16 mouse cellular contexts compared by ENCODE assay signal in the genomic region with DNA sequence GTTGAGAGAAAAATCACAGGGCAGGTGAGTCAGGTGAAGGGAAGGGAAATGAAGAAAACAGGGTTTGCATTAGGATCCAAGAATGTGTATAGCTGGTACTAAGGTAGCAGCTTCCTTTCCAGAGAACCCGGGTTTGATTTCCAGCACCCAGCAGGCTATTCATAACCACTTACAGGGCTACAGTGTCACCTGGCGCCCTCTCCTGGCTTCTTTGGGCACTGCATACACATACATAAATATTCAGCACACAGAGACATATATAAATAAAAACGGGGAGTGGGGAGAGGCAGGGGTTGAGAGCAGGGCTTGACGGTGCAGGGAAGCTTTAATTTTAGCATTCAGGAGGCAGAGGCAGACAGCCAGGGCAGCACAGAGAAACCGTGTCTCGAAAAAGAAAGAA. TPM values are rescaled to one million over a fixed set of nuclear protein-coding genes. Genes with fewer than 3 reads are reported as not detected.
DNase-seq lines count a peak whose midpoint lies in the region; ATAC-seq and TF ChIP-seq lines count a peak whose summit lies in the region.
"Had no signal": no experiment of that assay in that cellular context is flagged by ENCODE, and none has a peak within 500 bp of the region (broad histone marks: within the 10 kb centered on the region; RNA-seq: fewer than 3 reads in every experiment).

No protein-coding gene starts in this region.

- H3K9me3 ChIP-seq in lung, postnatal 0 days (ENCODE audit: low read length) = no peaks in the 10 kb centered on the region
- H3K9me3 ChIP-seq in ES-Bruce4 (replicated peaks; ENCODE audit: control insufficient read depth, insufficient read depth, low read length, poor library complexity, severe bottlenecking) = no peaks in the 10 kb centered on the region
- H3K9me3 ChIP-seq: embryonic facial prominence, embryonic 12.5 days; forebrain, embryonic 12.5 days; heart, embryonic 15.5 days; hindbrain, embryonic 15.5 days; liver, embryonic 13.5 days; midbrain, embryonic 13.5 days had no signal

- H3K9ac ChIP-seq in lung, postnatal 0 days (replicated peaks; ENCODE audit: low read depth) = no peak overlapping the region
- no peak overlapping the region for H3K9ac ChIP-seq in ES-Bruce4 (ENCODE audit: low read depth, poor library complexity, severe bottlenecking)
- H3K9ac ChIP-seq: embryonic facial prominence, embryonic 12.5 days; forebrain, embryonic 12.5 days; heart, embryonic 15.5 days; hindbrain, embryonic 15.5 days; liver, embryonic 13.5 days; midbrain, embryonic 13.5 days had no signal

- H3K4me2 ChIP-seq in lung, postnatal 0 days (replicated peaks; ENCODE audit: low read depth, low read length) = no peak overlapping the region
- H3K4me2 ChIP-seq: embryonic facial prominence, embryonic 12.5 days; forebrain, embryonic 12.5 days; heart, embryonic 15.5 days; hindbrain, embryonic 15.5 days; liver, embryonic 13.5 days; midbrain, embryonic 13.5 days had no signal

- WGBS in lung, postnatal 0 days = 85% methylated on average over 6 of the region's 6 CpGs

- TF ChIP-seq EP300 in lung, postnatal 0 days (IDR thresholded peaks at IDR 0.05) = no peak
- no peak for TF ChIP-seq EP300 in ES-Bruce4 (IDR thresholded peaks at IDR 0.05; ENCODE audit: insufficient read depth, low read depth, low read length)

- H3K27me3 ChIP-seq in lung, postnatal 0 days (replicated peaks; ENCODE audit: insufficient read depth, low read length) = no peaks in the 10 kb centered on the region
- H3K27me3 ChIP-seq in ES-Bruce4 (ENCODE audit: control insufficient read depth, insufficient read depth, low read length, poor library complexity, severe bottlenecking) = no peaks in the 10 kb centered on the region
- H3K27me3 ChIP-seq: embryonic facial prominence, embryonic 12.5 days; forebrain, embryonic 12.5 days; heart, embryonic 15.5 days; hindbrain, embryonic 15.5 days; liver, embryonic 13.5 days; midbrain, embryonic 13.5 days had no signal

- H3K36me3 ChIP-seq in lung, postnatal 0 days (ENCODE audit: insufficient read depth, low read length) = no peaks in the 10 kb centered on the region
- no peaks in the 10 kb centered on the region for H3K36me3 ChIP-seq in ES-Bruce4 (ENCODE audit: control insufficient read depth, insufficient read depth, low read length, poor library complexity, severe bottlenecking)
- H3K36me3 ChIP-seq: embryonic facial prominence, embryonic 12.5 days; forebrain, embryonic 12.5 days; heart, embryonic 15.5 days; hindbrain, embryonic 15.5 days; liver, embryonic 13.5 days; midbrain, embryonic 13.5 days had no signal

- no peak overlapping the region for H3K4me3 ChIP-seq in gastrocnemius, adult 2 months
- no peak overlapping the region for H3K4me3 ChIP-seq in lung, postnatal 0 days (ENCODE audit: low read depth, low read length)
- no peak overlapping the region for H3K4me3 ChIP-seq in ES-Bruce4 (ENCODE audit: low read depth, low read length)
- H3K4me3 ChIP-seq: embryonic facial prominence, embryonic 12.5 days; forebrain, embryonic 12.5 days; heart, embryonic 15.5 days; hindbrain, embryonic 15.5 days; liver, embryonic 13.5 days; midbrain, embryonic 13.5 days had no signal

- intact Hi-C loops in gastrocnemius, adult 2 months (cut with DNase I) = no loop called here

- ATAC-seq in lung, postnatal 0 days = no peak
- ATAC-seq: activated CD4-positive, CD25-positive, alpha-beta regulatory T cell, adult 4 months; midbrain, embryonic 13.5 days had no signal

- TF ChIP-seq POLR2A in ES-Bruce4 (IDR thresholded peaks at IDR 0.05; ENCODE audit: insufficient read depth, low read length) = no peak

- H3K4me1 ChIP-seq in lung, postnatal 0 days (ENCODE audit: insufficient read depth, low read depth, low read length) = no peaks in the 10 kb centered on the region
- peaks cover 9% of the 10 kb centered on the region for H3K4me1 ChIP-seq in ES-Bruce4 (ENCODE audit: control insufficient read depth, insufficient read depth, low read length)
- H3K4me1 ChIP-seq: embryonic facial prominence, embryonic 12.5 days; heart, embryonic 15.5 days; liver, embryonic 13.5 days had no signal

- no peak overlapping the region for H3K27ac ChIP-seq in gastrocnemius, adult 2 months
- no peak overlapping the region for H3K27ac ChIP-seq in lung, postnatal 0 days (ENCODE audit: low read length)
- H3K27ac ChIP-seq in ES-Bruce4 (ENCODE audit: insufficient read depth, low read length) = no peak overlapping the region
- H3K27ac ChIP-seq: embryonic facial prominence, embryonic 12.5 days; forebrain, embryonic 12.5 days; heart, embryonic 15.5 days; hindbrain, embryonic 15.5 days; liver, embryonic 13.5 days; midbrain, embryonic 13.5 days had no signal

- no peak for DNase-seq in gastrocnemius, adult 2 months
- no peak for DNase-seq in gastrocnemius, postnatal 25 days
- DNase-seq in lung, postnatal 0 days (ENCODE audit: low spot score) = no peak
- no peak for DNase-seq in lung, postnatal 10 days
- DNase-seq in induced T-regulatory cell, adult 2 months (ENCODE audit: low read depth) = peak; percentile 52
- no peak for DNase-seq in adrenal gland, adult 2 months
- DNase-seq in embryo, embryonic 10.5 days (ENCODE audit: low spot score) = no peak
- DNase-seq: gastrocnemius, postnatal 14 days; liver, embryonic 13.5 days had no signal

- TF ChIP-seq CTCF in gastrocnemius, adult 2 months (IDR thresholded peaks at IDR 0.05) = peak; percentile 35; the same call in 1 of the 2 replicates
- peak; percentile 11; the same call in 1 of the 2 replicates for TF ChIP-seq CTCF in lung, postnatal 0 days (IDR thresholded peaks at IDR 0.05)
- TF ChIP-seq CTCF in ES-Bruce4 (IDR thresholded peaks at IDR 0.05; ENCODE audit: low read depth, low read length) = peak; percentile 55

RNA-seq across cellular contexts. Expression of a gene that starts 45.6 kb away (rescaled TPM):
- 100 to 1,000 TPM; 194 to 206 TPM for total RNA-seq in gastrocnemius, adult 2 months (2021)
- total RNA-seq in gastrocnemius, postnatal 25 days (2021) = 100 to 1,000 TPM; 161 to 164 TPM
- 26.6 and 31.2 TPM in 2 replicates for polyA plus RNA-seq in lung, postnatal 0 days (2015; fragmentation: Nextera tagmentation; extraction: Ambion mirVana)
- 665 and 675 TPM in 2 replicates for polyA plus RNA-seq in ES-Bruce4 (2011; ENCODE audit: insufficient read depth, insufficient read length, low read depth, missing spikeins)
- total RNA-seq in adrenal gland, adult 2 months (2021) = 100 to 1,000 TPM; 193 to 259 TPM
- polyA plus RNA-seq in adrenal gland, adult 2 months (2012; rRNA removed) = 5.1 and 5.2 TPM in 2 replicates

RNA-seq across cellular contexts. Expression of a gene that starts 46.3 kb away (rescaled TPM):
- 1 to 10 TPM; 1.9 to 4.1 TPM for total RNA-seq in gastrocnemius, adult 2 months (2021)
- 1 to 10 TPM; 1.5 to 1.9 TPM for total RNA-seq in gastrocnemius, postnatal 25 days (2021)
- 23.6 and 24.1 TPM in 2 replicates for polyA plus RNA-seq in lung, postnatal 0 days (2015; fragmentation: Nextera tagmentation; extraction: Ambion mirVana)
- polyA plus RNA-seq in ES-Bruce4 (2011; ENCODE audit: insufficient read depth, insufficient read length, low read depth, missing spikeins) = 11.1 and 13.5 TPM in 2 replicates
- total RNA-seq in adrenal gland, adult 2 months (2021) = 10 to 100 TPM; 13.9 to 16.7 TPM
- 7.6 and 8.9 TPM in 2 replicates for polyA plus RNA-seq in adrenal gland, adult 2 months (2012; rRNA removed)

RNA-seq across cellular contexts. Expression of a gene that starts 49.0 kb away (rescaled TPM):
- total RNA-seq in gastrocnemius, adult 2 months (2021) = under 1 TPM in 1 of 2 experiments, not detected in 1; 0.20 TPM
- under 1 TPM in 1 of 2 experiments, not detected in 1; 0.16 TPM for total RNA-seq in gastrocnemius, postnatal 25 days (2021)
- 0.04 TPM in 1 of 2 replicates, not detected in the other for polyA plus RNA-seq in lung, postnatal 0 days (2015; fragmentation: Nextera tagmentation; extraction: Ambion mirVana)
- polyA plus RNA-seq in ES-Bruce4 (2011; ENCODE audit: insufficient read depth, insufficient read length, low read depth, missing spikeins) = 0.54 TPM in 1 of 2 replicates, not detected in the other
- total RNA-seq in adrenal gland, adult 2 months (2021) = 10 to 100 TPM in 1 of 2 experiments, under 1 TPM in 1; 0.81 to 18.7 TPM
- polyA plus RNA-seq in adrenal gland, adult 2 months (2012; rRNA removed) = 0.37 and 0.48 TPM in 2 replicates
- polyA plus RNA-seq: activated CD4-positive, CD25-positive, alpha-beta regulatory T cell, adult 4 months had no signal
